Mouse (Mus musculus) ES-Bruce4 (cell line): ENCODE measurements at regions not wholly inside any gene's neighbourhood (a gene's known extent, or its start where the extent isn't known, plus 50 kb on each side); places are given as distances from the start of the nearest gene placed in this dataset.

ENCODE experiments used
- CTCF ChIP-seq: IDR thresholded peaks from one replicate; pipeline ENCODE4 v1.8.1; 2011; ENCODE audit warnings: low read depth, low read length
- EP300 ChIP-seq: IDR thresholded peaks from 2 replicates; pipeline ENCODE4 v1.6.1; 2011; ENCODE audit warnings: low read depth, low read length; ENCODE audit not compliant: insufficient read depth
- POLR2A ChIP-seq: IDR thresholded peaks from one replicate; pipeline ENCODE4 v1.8.1; 2011; ENCODE audit warnings: low read length; ENCODE audit not compliant: insufficient read depth

DNA sequence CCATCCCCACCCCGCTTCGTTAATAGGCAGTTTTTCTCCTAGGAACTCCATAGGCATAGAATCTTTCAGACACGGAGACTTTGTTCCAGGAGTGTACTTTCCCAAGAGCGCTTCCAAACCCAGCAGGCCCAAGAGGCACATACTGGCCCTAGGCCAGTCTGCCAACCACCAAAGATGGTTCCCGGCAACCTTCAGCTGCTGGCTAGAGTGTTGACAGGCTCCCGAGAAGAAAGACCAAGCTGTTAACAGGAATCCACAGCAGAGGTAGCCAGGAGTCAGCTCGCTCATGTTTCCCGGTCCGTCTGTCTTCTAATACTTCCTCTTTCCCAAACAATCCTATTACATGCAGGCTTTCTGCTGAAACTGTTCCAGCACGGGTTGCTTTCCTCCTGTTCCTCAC lies 544.4 kb downstream of the Gm19410 start:
- no peak for TF ChIP-seq CTCF
- no peak for TF ChIP-seq POLR2A
- no peak for TF ChIP-seq EP300
